In genomic region chr2:167634338-167634770, GRCm38 (mm10) we compare ENCODE assay signal across 8 mouse cellular contexts. TPM values are rescaled to one million over a fixed set of nuclear protein-coding genes. Genes with fewer than 3 reads are reported as not detected.
DNase-seq lines count a peak whose midpoint lies in the region; ATAC-seq lines count a peak whose summit lies in the region.

No protein-coding gene starts in this region.

- peak overlapping the region; percentile 68 to 93 for H3K27ac ChIP-seq in heart, embryonic 14.5 days (replicated peaks in 1 of 2; ENCODE audit: control insufficient read depth in 1 of 2, insufficient read depth in 1 of 2, low read depth in 2 of 2, low read length in 2 of 2)
- peak overlapping the region; percentile 100 for H3K27ac ChIP-seq in liver, embryonic 13.5 days
- H3K27ac ChIP-seq in stomach, embryonic 16.5 days (ENCODE audit: low read length), result peak overlapping the region; percentile 72

- H3K4me1 ChIP-seq in heart, embryonic 14.5 days (ENCODE audit: control insufficient read depth in 2 of 2, insufficient read depth in 2 of 2, low read length in 2 of 2), result peaks cover 29 to 35% of the 10 kb centered on the region in 2 experiments
- peaks cover 57% of the 10 kb centered on the region for H3K4me1 ChIP-seq in liver, embryonic 13.5 days (replicated peaks)
- peaks cover 37% of the 10 kb centered on the region for H3K4me1 ChIP-seq in stomach, embryonic 16.5 days (ENCODE audit: control insufficient read depth, insufficient read depth, low read length)

- H3K4me3 ChIP-seq in heart, embryonic 14.5 days (ENCODE audit: control insufficient read depth in 1 of 2, insufficient read depth in 1 of 2, low read depth in 1 of 2, low read length in 2 of 2), result peak overlapping the region; percentile 22 to 31; a peak in 3 of 4 replicates
- peak overlapping the region; percentile 47 for H3K4me3 ChIP-seq in liver, embryonic 13.5 days (replicated peaks)
- H3K4me3 ChIP-seq in stomach, embryonic 16.5 days (replicated peaks; ENCODE audit: low read length), result peak overlapping the region; percentile 42

- under 1% methylated on average over 15 of the region's 15 CpGs for WGBS in heart, embryonic 14.5 days
- WGBS in liver, embryonic 13.5 days (ENCODE audit: insufficient replicate concordance), result under 1% methylated on average over 15 of the region's 15 CpGs
- under 1% methylated on average over 15 of the region's 15 CpGs for WGBS in stomach, embryonic 16.5 days

- ATAC-seq in CD4-positive, CD25-positive, alpha-beta regulatory T cell, adult 4 months, result peak; percentile 82
- ATAC-seq in heart, embryonic 14.5 days (ENCODE audit: insufficient number of reproducible peaks, insufficient read depth, low FRiP score, low read depth), result peak; percentile 51
- peak; percentile 65 for ATAC-seq in liver, embryonic 13.5 days (ENCODE audit: low read depth)
- peak; percentile 81 for ATAC-seq in stomach, embryonic 16.5 days (ENCODE audit: insufficient read depth, low FRiP score)

- peak; percentile 99 for DNase-seq in c-Kit-negative CD71-positive TER-119-positive erythroid progenitor cells, embryonic 14.5 days (ENCODE audit: low read depth, low spot score)
- peak; percentile 99 for DNase-seq in fibroblast of lung, adult 2 months (ENCODE audit: low read depth)
- peak; percentile 98 for DNase-seq in kidney, postnatal 14 days
- peak; percentile 91 for DNase-seq in liver, embryonic 13.5 days
- DNase-seq in neural tube, embryonic 10.5 days (ENCODE audit: extremely low spot score, low spot score), result peak; percentile 95

- H3K9ac ChIP-seq in heart, embryonic 14.5 days (ENCODE audit: low read length), result peak overlapping the region; percentile 69
- peak overlapping the region; percentile 100 for H3K9ac ChIP-seq in liver, embryonic 13.5 days
- peak overlapping the region; percentile 60 for H3K9ac ChIP-seq in stomach, embryonic 16.5 days (ENCODE audit: low read length)

- no peaks in the 10 kb centered on the region for H3K27me3 ChIP-seq in heart, embryonic 14.5 days (ENCODE audit: control insufficient read depth, insufficient read depth, low read length)
- H3K27me3 ChIP-seq in liver, embryonic 13.5 days, result no peaks in the 10 kb centered on the region
- no peaks in the 10 kb centered on the region for H3K27me3 ChIP-seq in stomach, embryonic 16.5 days (ENCODE audit: control insufficient read depth, insufficient read depth, low read length)

- H3K9me3 ChIP-seq in heart, embryonic 14.5 days (ENCODE audit: control insufficient read depth, low read length), result no peaks in the 10 kb centered on the region
- no peaks in the 10 kb centered on the region for H3K9me3 ChIP-seq in liver, embryonic 13.5 days (replicated peaks)
- no peaks in the 10 kb centered on the region for H3K9me3 ChIP-seq in stomach, embryonic 16.5 days (replicated peaks; ENCODE audit: control insufficient read depth, low read length)

- peak overlapping the region; percentile 72 for H3K4me2 ChIP-seq in heart, embryonic 14.5 days (ENCODE audit: low read length)
- peak overlapping the region; percentile 93 for H3K4me2 ChIP-seq in liver, embryonic 13.5 days
- peak overlapping the region; percentile 61 for H3K4me2 ChIP-seq in stomach, embryonic 16.5 days (ENCODE audit: low read depth, low read length)

- no peaks in the 10 kb centered on the region for H3K36me3 ChIP-seq in heart, embryonic 14.5 days (ENCODE audit: control insufficient read depth, insufficient read depth, low read length)
- no peaks in the 10 kb centered on the region for H3K36me3 ChIP-seq in liver, embryonic 13.5 days
- no peaks in the 10 kb centered on the region for H3K36me3 ChIP-seq in stomach, embryonic 16.5 days (ENCODE audit: control insufficient read depth, insufficient read depth, low read length)

RNA-seq across cellular contexts. Expression of gene Ube2v1, which starts 2.5 kb away (rescaled TPM):
- polyA plus RNA-seq in CD4-positive, CD25-positive, alpha-beta regulatory T cell, adult 4 months (2017; shearing (Covaris generic)), result 100 to 1,000 TPM; 373 to 544 TPM
- 166 and 175 TPM in 2 replicates for polyA plus RNA-seq in heart, embryonic 14.5 days (2014; fragmentation: Nextera tagmentation; extraction: Ambion mirVana)
- 205 and 229 TPM in 2 replicates for polyA plus RNA-seq in liver, embryonic 13.5 days (2015; fragmentation: Nextera tagmentation; extraction: Ambion mirVana)
- 267 and 298 TPM in 2 replicates for polyA plus RNA-seq in stomach, embryonic 16.5 days (2015; fragmentation: Nextera tagmentation; extraction: Ambion mirVana)

RNA-seq across cellular contexts. Expression of gene Gm20431, which starts 26.9 kb away (rescaled TPM):
- not detected for polyA plus RNA-seq in CD4-positive, CD25-positive, alpha-beta regulatory T cell, adult 4 months (2017; shearing (Covaris generic))
- 0.19 and 5.2 TPM in 2 replicates for polyA plus RNA-seq in heart, embryonic 14.5 days (2014; fragmentation: Nextera tagmentation; extraction: Ambion mirVana)
- polyA plus RNA-seq in liver, embryonic 13.5 days (2015; fragmentation: Nextera tagmentation; extraction: Ambion mirVana), result 2.9 TPM in 1 of 2 replicates, not detected in the other
- 9.2 TPM in 1 of 2 replicates, not detected in the other for polyA plus RNA-seq in stomach, embryonic 16.5 days (2015; fragmentation: Nextera tagmentation; extraction: Ambion mirVana)

RNA-seq across cellular contexts. Expression of gene Cebpb, which starts 54.4 kb away (rescaled TPM):
- 1 to 10 TPM in 1 of 2 experiments, under 1 TPM in 1; 0.70 to 2.7 TPM for polyA plus RNA-seq in CD4-positive, CD25-positive, alpha-beta regulatory T cell, adult 4 months (2017; shearing (Covaris generic))
- polyA plus RNA-seq in heart, embryonic 14.5 days (2014; fragmentation: Nextera tagmentation; extraction: Ambion mirVana), result 14.2 and 17.0 TPM in 2 replicates
- polyA plus RNA-seq in liver, embryonic 13.5 days (2015; fragmentation: Nextera tagmentation; extraction: Ambion mirVana), result 6.3 and 7.4 TPM in 2 replicates
- 0.69 and 0.92 TPM in 2 replicates for polyA plus RNA-seq in stomach, embryonic 16.5 days (2015; fragmentation: Nextera tagmentation; extraction: Ambion mirVana)

RNA-seq across cellular contexts. Expression of gene Tmem189, which starts 55.3 kb away (rescaled TPM):
- polyA plus RNA-seq in CD4-positive, CD25-positive, alpha-beta regulatory T cell, adult 4 months (2017; shearing (Covaris generic)), result 10 to 100 TPM; 12.2 to 16.0 TPM
- 40.6 and 40.9 TPM in 2 replicates for polyA plus RNA-seq in heart, embryonic 14.5 days (2014; fragmentation: Nextera tagmentation; extraction: Ambion mirVana)
- 16.1 and 17.1 TPM in 2 replicates for polyA plus RNA-seq in liver, embryonic 13.5 days (2015; fragmentation: Nextera tagmentation; extraction: Ambion mirVana)
- polyA plus RNA-seq in stomach, embryonic 16.5 days (2015; fragmentation: Nextera tagmentation; extraction: Ambion mirVana), result 35.7 and 36.8 TPM in 2 replicates

Comparison
In these comparisons a context has a peak if more than half of its experiments do, and no peak if none do; other contexts are left out.
1. Peak in every context shown above with its lines: DNase-seq, ATAC-seq, H3K4me3 ChIP-seq and H3K27ac ChIP-seq.